Mouse (Mus musculus): ENCODE measurements around the gene Syna. TPM values are rescaled to one million over a fixed set of nuclear protein-coding genes. Genes with fewer than 3 reads are reported as not detected.

Syna gene
- polyA plus RNA-seq, 1 experiment from 2014 or later: not detected

GRCm38 (mm10) chr5:134571730-134572507, 11.9 kb upstream of the Syna start:
- WGBS: under 1% methylated on average over 23 of the region's 23 CpGs
- Histone ChIP-seq H3K4me1 (ENCODE audit: control insufficient read depth, insufficient read depth, low read length) (peaks cover 19% of the 10 kb centered on the region), H3K9me3 (ENCODE audit: control insufficient read depth, low read length) (peaks cover 3% of the 10 kb centered on the region; the same call in 1 of the 2 replicates), H3K4me3 (ENCODE audit: low read length) (peak overlapping the region; percentile 57), H3K36me3 (ENCODE audit: control insufficient read depth, insufficient read depth, low read length) (no peaks in the 10 kb centered on the region), H3K27me3 (replicated peaks; ENCODE audit: control insufficient read depth, insufficient read depth, low read length) (no peaks in the 10 kb centered on the region), H3K27ac (ENCODE audit: low read length) (peak overlapping the region; percentile 73), H3K9ac (ENCODE audit: low read depth, low read length) (peak overlapping the region; percentile 68), H3K4me2 (ENCODE audit: low read depth, low read length) (peak overlapping the region; percentile 91)
- ATAC-seq: peak; percentile 65

GRCm38 (mm10) chr5:134568964-134569491, 9.1 kb upstream of the Syna start:
- no peaks in the 10 kb centered on the region for H3K27me3 ChIP-seq (replicated peaks; ENCODE audit: control insufficient read depth, insufficient read depth, low read length)
- ATAC-seq: peak; percentile 54
- no peaks in the 10 kb centered on the region for H3K36me3 ChIP-seq (ENCODE audit: control insufficient read depth, insufficient read depth, low read length)
- H3K9ac ChIP-seq (ENCODE audit: low read depth, low read length): no peak overlapping the region
- H3K4me3 ChIP-seq (ENCODE audit: low read length): no peak overlapping the region
- H3K9me3 ChIP-seq (ENCODE audit: control insufficient read depth, low read length): peaks cover 3% of the 10 kb centered on the region; the same call in 1 of the 2 replicates
- 38% methylated on average over 8 of the region's 8 CpGs for WGBS
- H3K4me1 ChIP-seq (ENCODE audit: control insufficient read depth, insufficient read depth, low read length): peaks cover 21% of the 10 kb centered on the region
- H3K27ac ChIP-seq (ENCODE audit: low read length): peak overlapping the region; percentile 78
- no peak overlapping the region for H3K4me2 ChIP-seq (ENCODE audit: low read depth, low read length)

GRCm38 (mm10) chr5:134568030-134568429, 8.1 kb upstream of the Syna start:
- Histone ChIP-seq H3K9ac (ENCODE audit: low read depth, low read length) (0 out of 2 replicates have a peak overlapping the region, but pooled peaks have one; percentile 2), H3K9me3 (ENCODE audit: control insufficient read depth, low read length) (peaks cover 3% of the 10 kb centered on the region; the same call in 1 of the 2 replicates), H3K27me3 (replicated peaks; ENCODE audit: control insufficient read depth, insufficient read depth, low read length) (no peaks in the 10 kb centered on the region), H3K4me2 (ENCODE audit: low read depth, low read length) (no peak overlapping the region), H3K36me3 (ENCODE audit: control insufficient read depth, insufficient read depth, low read length) (no peaks in the 10 kb centered on the region), H3K27ac (ENCODE audit: low read length) (peak overlapping the region; percentile 78), H3K4me3 (ENCODE audit: low read length) (no peak overlapping the region), H3K4me1 (ENCODE audit: control insufficient read depth, insufficient read depth, low read length) (peaks cover 19% of the 10 kb centered on the region)
- no peak for ATAC-seq
- WGBS: 68% methylated on average over 3 of the region's 3 CpGs

DNA sequence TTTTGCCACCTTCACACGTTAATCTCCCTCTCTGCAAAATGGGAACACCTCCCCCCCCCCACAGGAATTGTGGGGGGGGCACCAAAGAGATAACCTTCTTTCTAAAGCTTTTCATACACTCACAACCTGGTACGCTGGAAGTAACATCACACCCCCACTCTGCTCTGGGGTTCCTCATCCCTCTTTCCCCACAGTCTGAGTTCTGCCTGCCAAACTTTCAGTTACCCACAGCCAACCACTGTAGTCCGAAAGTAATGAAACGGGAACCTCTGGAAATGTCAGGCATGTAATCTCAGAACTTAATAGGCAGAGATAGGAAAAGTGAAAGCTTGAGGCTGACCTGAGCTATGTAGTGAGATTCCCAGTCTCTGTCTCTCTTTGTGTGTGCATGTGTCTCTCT, 7.5 kb upstream of the Syna start:
- WGBS: 86% methylated on average over 4 of the region's 4 CpGs
- no peak overlapping the region for H3K27ac ChIP-seq (ENCODE audit: low read length)
- H3K4me3 ChIP-seq (ENCODE audit: low read length): no peak overlapping the region
- no peaks in the 10 kb centered on the region for H3K36me3 ChIP-seq (ENCODE audit: control insufficient read depth, insufficient read depth, low read length)
- H3K27me3 ChIP-seq (replicated peaks; ENCODE audit: control insufficient read depth, insufficient read depth, low read length): no peaks in the 10 kb centered on the region
- no peak overlapping the region for H3K4me2 ChIP-seq (ENCODE audit: low read depth, low read length)
- no peak for ATAC-seq
- H3K9me3 ChIP-seq (ENCODE audit: control insufficient read depth, low read length): peaks cover 3% of the 10 kb centered on the region; the same call in 1 of the 2 replicates
- no peak overlapping the region for H3K9ac ChIP-seq (ENCODE audit: low read depth, low read length)
- H3K4me1 ChIP-seq (ENCODE audit: control insufficient read depth, insufficient read depth, low read length): peaks cover 14% of the 10 kb centered on the region

- ATAC-seq: no peak
- Histone ChIP-seq H3K27me3 (replicated peaks; ENCODE audit: control insufficient read depth, insufficient read depth, low read length) (no peaks in the 10 kb centered on the region), H3K27ac (ENCODE audit: low read length) (no peak overlapping the region), H3K36me3 (ENCODE audit: control insufficient read depth, insufficient read depth, low read length) (no peaks in the 10 kb centered on the region), H3K9ac (ENCODE audit: low read depth, low read length) (no peak overlapping the region), H3K4me2 (ENCODE audit: low read depth, low read length) (no peak overlapping the region), H3K4me3 (ENCODE audit: low read length) (no peak overlapping the region), H3K4me1 (ENCODE audit: control insufficient read depth, insufficient read depth, low read length) (peaks cover 6% of the 10 kb centered on the region), H3K9me3 (ENCODE audit: control insufficient read depth, low read length) (no peaks in the 10 kb centered on the region)
- WGBS: 92% methylated on average over 6 of the region's 6 CpGs
Observed at GRCm38 (mm10) chr5:134565696-134566095, 5.7 kb upstream of the Syna start.

DNA sequence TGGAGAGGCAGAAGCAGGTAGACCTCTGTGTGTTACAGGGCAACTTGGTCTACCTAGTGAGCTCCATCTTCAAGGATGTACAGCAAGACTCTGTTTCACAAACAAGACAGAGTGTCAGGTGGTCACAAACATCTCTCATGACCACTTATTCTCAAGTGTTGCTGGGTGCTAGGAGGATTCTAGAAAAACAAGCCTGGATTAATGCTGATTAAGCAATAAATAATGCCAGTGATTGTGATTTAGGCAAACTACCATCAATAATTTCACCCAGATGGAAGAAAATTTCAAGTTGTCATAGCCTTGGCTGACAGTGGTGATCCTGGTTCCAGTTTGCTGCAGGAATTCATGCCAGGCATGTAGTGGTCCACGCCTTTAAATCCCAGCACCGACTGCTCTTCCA, 4.3 kb upstream of the Syna start:
- ATAC-seq: 0 out of 2 replicates have a peak, but pooled peaks have one; percentile 11
- 96% methylated on average over 2 of the region's 2 CpGs for WGBS
- no peak overlapping the region for H3K9ac ChIP-seq (ENCODE audit: low read depth, low read length)

DNA sequence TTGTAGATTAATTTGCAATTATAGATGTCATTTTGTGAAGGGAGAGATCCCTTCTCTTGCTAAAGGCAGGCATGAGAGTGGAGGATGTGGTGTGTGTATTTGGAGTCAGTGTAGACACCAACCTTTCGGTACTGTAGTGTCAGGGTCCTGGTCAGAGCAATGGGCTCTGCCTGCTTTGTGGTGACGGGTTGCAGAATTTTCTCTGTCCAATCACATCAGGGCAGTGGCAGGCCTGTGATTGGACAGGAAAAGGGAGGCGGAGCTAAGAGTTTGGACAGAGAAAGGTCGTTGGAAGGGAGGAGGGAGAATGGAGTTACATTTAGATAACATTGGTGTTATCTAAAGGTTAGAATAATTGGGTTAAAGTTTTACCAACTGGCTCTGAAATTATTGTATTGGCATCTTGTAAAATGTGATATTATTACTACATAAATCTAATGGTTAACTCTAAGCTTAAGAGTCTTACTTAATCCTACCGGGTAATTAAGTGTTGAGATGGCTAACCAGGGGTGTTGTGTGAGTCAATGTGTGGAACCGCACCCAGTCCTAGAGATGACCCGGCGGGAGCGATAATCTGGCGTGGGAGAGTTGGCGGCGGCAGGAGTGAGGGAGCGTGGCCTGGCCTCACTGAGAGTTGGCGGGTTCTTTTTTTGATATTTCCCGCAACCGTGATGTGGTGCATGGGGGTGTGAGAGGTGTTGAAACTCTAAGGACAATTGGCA, 640 bp upstream of the Syna start:
- Histone ChIP-seq H3K4me2 (ENCODE audit: low read depth, low read length) (no peak overlapping the region), H3K9ac (ENCODE audit: low read depth, low read length) (no peak overlapping the region), H3K9me3 (ENCODE audit: control insufficient read depth, low read length) (no peaks in the 10 kb centered on the region), H3K36me3 (ENCODE audit: control insufficient read depth, insufficient read depth, low read length) (no peaks in the 10 kb centered on the region), H3K27ac (ENCODE audit: low read length) (no peak overlapping the region), H3K4me3 (ENCODE audit: low read length) (no peak overlapping the region), H3K4me1 (ENCODE audit: control insufficient read depth, insufficient read depth, low read length) (peaks cover 3% of the 10 kb centered on the region), H3K27me3 (replicated peaks; ENCODE audit: control insufficient read depth, insufficient read depth, low read length) (no peaks in the 10 kb centered on the region)
- 66% methylated on average over 16 of the region's 16 CpGs for WGBS
- ATAC-seq: peak; percentile 75

More for the DNA sequence above, 4.3 kb upstream of the Syna start:
- Histone ChIP-seq H3K4me3 (ENCODE audit: low read length) (no peak overlapping the region), H3K27me3 (replicated peaks; ENCODE audit: control insufficient read depth, insufficient read depth, low read length) (no peaks in the 10 kb centered on the region), H3K9me3 (ENCODE audit: control insufficient read depth, low read length) (no peaks in the 10 kb centered on the region), H3K4me1 (ENCODE audit: control insufficient read depth, insufficient read depth, low read length) (peaks cover 6% of the 10 kb centered on the region), H3K27ac (ENCODE audit: low read length) (no peak overlapping the region), H3K4me2 (ENCODE audit: low read depth, low read length) (no peak overlapping the region), H3K36me3 (ENCODE audit: control insufficient read depth, insufficient read depth, low read length) (no peaks in the 10 kb centered on the region)

- Histone ChIP-seq H3K9ac (ENCODE audit: low read depth, low read length) (no peak overlapping the region; the same call in 1 of the 2 replicates), H3K27ac (ENCODE audit: low read length) (peak overlapping the region; percentile 54), H3K4me3 (ENCODE audit: low read length) (no peak overlapping the region; the same call in 1 of the 2 replicates), H3K4me1 (ENCODE audit: control insufficient read depth, insufficient read depth, low read length) (peaks cover 23% of the 10 kb centered on the region), H3K9me3 (ENCODE audit: control insufficient read depth, low read length) (no peaks in the 10 kb centered on the region), H3K27me3 (replicated peaks; ENCODE audit: control insufficient read depth, insufficient read depth, low read length) (no peaks in the 10 kb centered on the region), H3K36me3 (ENCODE audit: control insufficient read depth, insufficient read depth, low read length) (no peaks in the 10 kb centered on the region), H3K4me2 (ENCODE audit: low read depth, low read length) (peak overlapping the region; percentile 39)
- WGBS: 9% methylated on average over 20 of the region's 20 CpGs
- ATAC-seq: no peak
Observed at GRCm38 (mm10) chr5:134555463-134556164, 4.4 kb downstream of the Syna start.

Data from intestine, embryonic 16.5 days (tissue).